Mouse (Mus musculus) liver, adult 2 months (tissue): Measurements from ENCODE around the gene Fmc1.

ENCODE experiments used
- CTCF ChIP-seq: fragments of 200-500 bp; IDR thresholded peaks from 2 replicates; pipeline ENCODE4 v1.5.1; 2011; ENCODE audit warnings: low read depth, low read length, control low read depth
- POLR2A ChIP-seq: fragments of 200-500 bp; IDR thresholded peaks from 2 replicates; pipeline ENCODE4 v1.6.1; 2011; ENCODE audit warnings: low read length, control low read depth; ENCODE audit not compliant: insufficient read depth; ENCODE audit errors: extremely low read depth

GRCm38 (mm10) chr6:38551989-38552635, 18.8 kb downstream of the Fmc1 start:
- TF ChIP-seq CTCF (no peak), POLR2A (0 out of 2 replicates have a peak, but pooled peaks have one; percentile 52)
